Mouse (Mus musculus): ENCODE measurements at regions not wholly inside any gene's neighbourhood (a gene's known extent, or its start where the extent isn't known, plus 50 kb on each side); places are given as distances from the start of the nearest gene placed in this dataset.

GRCm38 (mm10) chr1:12424510-12424909 is 1010.6 kb downstream of the A830018L16Rik start:
- no peak for TF ChIP-seq CTCF (IDR thresholded peaks at IDR 0.05; ENCODE audit: control insufficient read depth, insufficient read depth, insufficient read length)
- TF ChIP-seq MYOG (IDR thresholded peaks at IDR 0.05; ENCODE audit: control insufficient read depth, extremely low read depth, insufficient read length), result no peak
- TF ChIP-seq USF1 (IDR thresholded peaks at IDR 0.05; ENCODE audit: low read depth), result no peak
- TF ChIP-seq CEBPB (IDR thresholded peaks at IDR 0.05; ENCODE audit: low read depth), result no peak

All from C2C12 (cell line).